Mouse (Mus musculus) forebrain, embryonic 11.5 days (tissue): Measurements from ENCODE around the gene Pank4. TPM values are rescaled to one million over a fixed set of nuclear protein-coding genes. Genes with fewer than 3 reads are reported as not detected.

ENCODE experiments used
- ATAC-seq: fragments of 200-750 bp; cut with Nextera tagmentation; replicated peaks from 2 replicates; pipeline ENCODE4 v1.8.0; 2017; ENCODE audit warnings: moderate TSS enrichment; ENCODE audit not compliant: low FRiP score
- DNase-seq: peaks from one replicate; pipeline ENCODE4 v3.0.0-alpha.2; 2017; ENCODE audit warnings: low spot score
- H3K27ac ChIP-seq: fragments of 300-500 bp; sonication (generic); 2 replicates; pipeline ENCODE4 v1.5.1; 2014; ENCODE audit warnings: low read depth, low read length
- H3K27me3 ChIP-seq: fragments of 300-500 bp; sonication (generic); 2 replicates; pipeline ENCODE4 v1.6.1; 2014; ENCODE audit warnings: mild to moderate bottlenecking, low read length, mixed read lengths; ENCODE audit not compliant: control insufficient read depth, insufficient read depth
- H3K36me3 ChIP-seq: fragments of 300-500 bp; sonication (generic); 2 replicates; pipeline ENCODE4 v1.6.1; 2014; ENCODE audit warnings: mild to moderate bottlenecking, low read length, moderate library complexity, mixed read lengths; ENCODE audit not compliant: control insufficient read depth, insufficient read depth
- H3K4me1 ChIP-seq: fragments of 300-500 bp; sonication (generic); replicated peaks from 2 replicates; pipeline ENCODE4 v1.6.1; 2014; ENCODE audit warnings: low read length, mixed read lengths; ENCODE audit not compliant: control insufficient read depth, insufficient read depth
- H3K4me2 ChIP-seq: fragments of 300-500 bp; sonication (generic); 2 replicates; pipeline ENCODE4 v1.6.1; 2014; ENCODE audit warnings: low read depth, mild to moderate bottlenecking, low read length, moderate library complexity, mixed read lengths; ENCODE audit not compliant: severe bottlenecking
- H3K4me3 ChIP-seq: fragments of 300-500 bp; sonication (generic); 2 replicates; pipeline ENCODE4 v1.5.1; 2014; ENCODE audit warnings: low read depth, low read length
- H3K9ac ChIP-seq: fragments of 300-500 bp; sonication (generic); 2 replicates; pipeline ENCODE4 v1.6.1; 2014; ENCODE audit warnings: low read length
- H3K9me3 ChIP-seq: fragments of 300-500 bp; sonication (generic); 2 replicates; pipeline ENCODE4 v1.6.1; 2016; ENCODE audit warnings: low read length, mixed read lengths; ENCODE audit not compliant: control insufficient read depth
- WGBS: fragments of 180-500 bp; shearing (Covaris S2); extraction: QIAGEN DNeasy Blood & Tissue Kit; methylation state at CpG from one replicate; pipeline ENCODE4 v1.1.7; 2014; 5-methylcytosine and 5-hydroxymethylcytosine counted together
- polyA plus RNA-seq: library from polyadenylated mRNA; unstranded; fragments of >200 nt; fragmentation: Nextera tagmentation; extraction: Ambion mirVana; gene quantifications from 2 replicates; pipeline ENCODE4 v1.2.1, GENCODE M21; 2014

The Pank4 gene
- polyA plus RNA-seq, 1 experiment from 2014 or later = 43.1 TPM

- no peak overlapping the region for H3K4me3 ChIP-seq
- no peak for ATAC-seq
- H3K4me1 ChIP-seq = no peaks in the 10 kb centered on the region
- DNase-seq = no peak
- H3K9me3 ChIP-seq = no peaks in the 10 kb centered on the region
- H3K27me3 ChIP-seq = no peaks in the 10 kb centered on the region
- H3K9ac ChIP-seq = no peak overlapping the region
- no peak overlapping the region for H3K4me2 ChIP-seq
- WGBS = 76% methylated on average over 10 of the region's 10 CpGs
- H3K27ac ChIP-seq = no peak overlapping the region
- no peaks in the 10 kb centered on the region for H3K36me3 ChIP-seq
Measured at GRCm38 (mm10) chr4:155006296-155006695, 42.4 kb downstream of the Pank4 start.

- WGBS = 95% methylated on average over 3 of the region's 3 CpGs
- Histone ChIP-seq H3K9me3 (no peaks in the 10 kb centered on the region), H3K4me2 (no peak overlapping the region), H3K4me3 (no peak overlapping the region), H3K36me3 (no peaks in the 10 kb centered on the region), H3K27me3 (no peaks in the 10 kb centered on the region), H3K9ac (no peak overlapping the region), H3K27ac (no peak overlapping the region), H3K4me1 (no peaks in the 10 kb centered on the region)
- ATAC-seq (no peak), DNase-seq (no peak)
Measured at GRCm38 (mm10) chr4:155007641-155008040, 43.7 kb downstream of the Pank4 start.

- no peaks in the 10 kb centered on the region for H3K9me3 ChIP-seq
- H3K27ac ChIP-seq = no peak overlapping the region
- no peak for DNase-seq
- H3K36me3 ChIP-seq = no peaks in the 10 kb centered on the region
- no peaks in the 10 kb centered on the region for H3K4me1 ChIP-seq
- no peak for ATAC-seq
- H3K9ac ChIP-seq = no peak overlapping the region
- H3K27me3 ChIP-seq = no peaks in the 10 kb centered on the region
- H3K4me3 ChIP-seq = no peak overlapping the region
- H3K4me2 ChIP-seq = no peak overlapping the region
Measured at GRCm38 (mm10) chr4:155008075-155008474, 44.2 kb downstream of the Pank4 start.

GRCm38 (mm10) chr4:155009216-155009615, 45.3 kb downstream of the Pank4 start:
- no peaks in the 10 kb centered on the region for H3K4me1 ChIP-seq
- no peak for ATAC-seq
- no peak overlapping the region for H3K4me2 ChIP-seq
- H3K36me3 ChIP-seq = no peaks in the 10 kb centered on the region
- H3K9ac ChIP-seq = no peak overlapping the region
- DNase-seq = no peak
- no peaks in the 10 kb centered on the region for H3K27me3 ChIP-seq
- H3K27ac ChIP-seq = no peak overlapping the region
- WGBS = 81% methylated on average over 3 of the region's 3 CpGs
- no peaks in the 10 kb centered on the region for H3K9me3 ChIP-seq
- no peak overlapping the region for H3K4me3 ChIP-seq

- Histone ChIP-seq H3K27ac (no peak overlapping the region), H3K9ac (no peak overlapping the region), H3K4me2 (no peak overlapping the region), H3K36me3 (no peaks in the 10 kb centered on the region), H3K4me3 (no peak overlapping the region), H3K9me3 (no peaks in the 10 kb centered on the region), H3K27me3 (no peaks in the 10 kb centered on the region; the same call in 1 of the 2 replicates), H3K4me1 (no peaks in the 10 kb centered on the region)
- WGBS = 85% methylated on average over 5 of the region's 5 CpGs
- ATAC-seq = no peak
- DNase-seq = no peak
Measured at GRCm38 (mm10) chr4:155010870-155011269, 46.9 kb downstream of the Pank4 start.

- WGBS = 86% methylated on average over 8 of the region's 8 CpGs
- DNase-seq (no peak), ATAC-seq (no peak)
Measured at GRCm38 (mm10) chr4:155011312-155012025, 47.5 kb downstream of the Pank4 start.

GRCm38 (mm10) chr4:155012115-155012514, 48.2 kb downstream of the Pank4 start:
- Histone ChIP-seq H3K27me3 (no peaks in the 10 kb centered on the region; the same call in 1 of the 2 replicates), H3K9me3 (no peaks in the 10 kb centered on the region), H3K36me3 (no peaks in the 10 kb centered on the region), H3K27ac (no peak overlapping the region), H3K4me1 (no peaks in the 10 kb centered on the region), H3K4me3 (no peak overlapping the region), H3K9ac (no peak overlapping the region), H3K4me2 (no peak overlapping the region)
- WGBS = 69% methylated on average over 2 of the region's 2 CpGs
- DNase-seq = no peak
- ATAC-seq = no peak

More at GRCm38 (mm10) chr4:155011312-155012025, 47.5 kb downstream of the Pank4 start:
- Histone ChIP-seq H3K4me2 (no peak overlapping the region), H3K9ac (no peak overlapping the region), H3K4me3 (no peak overlapping the region), H3K4me1 (no peaks in the 10 kb centered on the region), H3K27me3 (no peaks in the 10 kb centered on the region; the same call in 1 of the 2 replicates), H3K9me3 (no peaks in the 10 kb centered on the region), H3K27ac (no peak overlapping the region), H3K36me3 (no peaks in the 10 kb centered on the region)

- Histone ChIP-seq H3K27me3 (no peaks in the 10 kb centered on the region; the same call in 1 of the 2 replicates), H3K9ac (no peak overlapping the region), H3K36me3 (no peaks in the 10 kb centered on the region), H3K4me2 (no peak overlapping the region), H3K9me3 (no peaks in the 10 kb centered on the region), H3K4me3 (no peak overlapping the region), H3K4me1 (no peaks in the 10 kb centered on the region), H3K27ac (no peak overlapping the region)
- ATAC-seq (peak; percentile 62), DNase-seq (peak; percentile 87)
- 4% methylated on average over 4 of the region's 4 CpGs for WGBS
Measured at GRCm38 (mm10) chr4:155012788-155013187, 48.9 kb downstream of the Pank4 start.

- no peak for ATAC-seq
- Histone ChIP-seq H3K4me3 (no peak overlapping the region), H3K9me3 (no peaks in the 10 kb centered on the region), H3K4me2 (no peak overlapping the region), H3K9ac (no peak overlapping the region), H3K27me3 (peaks cover 2% of the 10 kb centered on the region; the same call in 1 of the 2 replicates), H3K4me1 (peaks cover 9% of the 10 kb centered on the region), H3K27ac (no peak overlapping the region), H3K36me3 (no peaks in the 10 kb centered on the region)
- WGBS = 62% methylated on average over 14 of the region's 14 CpGs
- DNase-seq = no peak
Measured at GRCm38 (mm10) chr4:155014244-155014643, 50.3 kb downstream of the Pank4 start.
